Comparison of ENCODE assay signal across 8 mouse cellular contexts in genomic region chr17:12725871-12726270, GRCm38 (mm10). TPM values are rescaled to one million over a fixed set of nuclear protein-coding genes. Genes with fewer than 3 reads are reported as not detected.
DNase-seq lines count a peak whose midpoint lies in the region; ATAC-seq lines count a peak whose summit lies in the region.

No protein-coding gene starts in this region.

- peak; percentile 63 for DNase-seq in cerebellum, adult 9-10 months
- DNase-seq in cerebellum, adult 11 months = no peak
- DNase-seq in MEL-GATA-1-ER (ENCODE audit: extremely low read depth, low read depth) = peak; percentile 70
- DNase-seq in forelimb bud, embryonic 11.5 days (ENCODE audit: low read depth, low spot score) = peak; percentile 61
- peak; percentile 52 to 53 for DNase-seq in kidney, adult 8-10 months
- DNase-seq in lung, postnatal 25 days (ENCODE audit: low spot score) = peak; percentile 61
- no peak for DNase-seq in thymus, adult 18-20 months

- no peak for ATAC-seq in monocyte, adult 5-6 weeks (replicated peaks; ENCODE audit: insufficient number of reproducible peaks, low FRiP score, low TSS enrichment, poor library complexity, severe bottlenecking)

RNA-seq across cellular contexts. Expression of gene Igf2r, which starts 43.6 kb away (rescaled TPM):
- total RNA-seq in monocyte, adult 5-6 weeks (2017) = 19.7 to 53.8 TPM (median 24.1 TPM) in 3 replicates

RNA-seq across cellular contexts. Expression of gene Slc22a1, which starts 50.2 kb away (rescaled TPM):
- not detected in 3 replicates for total RNA-seq in monocyte, adult 5-6 weeks (2017)

Comparison
In these comparisons a context has a peak if more than half of its experiments do, and no peak if none do; other contexts are left out.
1. DNase-seq: peak in cerebellum, adult 9-10 months (single experiment), MEL-GATA-1-ER (single experiment), forelimb bud, embryonic 11.5 days (single experiment), kidney, adult 8-10 months (2 of 2) and lung, postnatal 25 days (single experiment); none in cerebellum, adult 11 months (single experiment) and thymus, adult 18-20 months (0 of 2).